Mouse (Mus musculus): ENCODE data around the gene Adamts6. TPM values are rescaled to one million over a fixed set of nuclear protein-coding genes. Genes with fewer than 3 reads are reported as not detected.

Adamts6 gene
- polyA plus RNA-seq, 1 experiment from 2014 or later, result 3.6 TPM

- Histone ChIP-seq H3K27ac (ENCODE audit: low read length) (no peak overlapping the region), H3K27me3 (ENCODE audit: control insufficient read depth, insufficient read depth, low read depth, low read length) (no peaks in the 10 kb centered on the region), H3K9me3 (ENCODE audit: control insufficient read depth, low read length) (no peaks in the 10 kb centered on the region), H3K4me1 (replicated peaks; ENCODE audit: control insufficient read depth, insufficient read depth, low read length) (no peaks in the 10 kb centered on the region), H3K9ac (ENCODE audit: low read length) (no peak overlapping the region), H3K4me3 (ENCODE audit: low read length) (no peak overlapping the region), H3K36me3 (ENCODE audit: control insufficient read depth, insufficient read depth, low read length) (no peaks in the 10 kb centered on the region), H3K4me2 (ENCODE audit: low read depth, low read length) (no peak overlapping the region)
- WGBS, result 55% methylated on average over 6 of the region's 6 CpGs
- ATAC-seq (ENCODE audit: low read depth), result peak; percentile 83
These were observed 218.7 kb downstream of the Adamts6 start for GRCm38 (mm10) chr13:104506165-104506875.

GRCm38 (mm10) chr13:104507671-104508070, 220.0 kb downstream of the Adamts6 start:
- no peak overlapping the region for H3K9ac ChIP-seq (ENCODE audit: low read length)
- H3K36me3 ChIP-seq (ENCODE audit: control insufficient read depth, insufficient read depth, low read length), result no peaks in the 10 kb centered on the region
- no peak overlapping the region for H3K4me2 ChIP-seq (ENCODE audit: low read depth, low read length)
- H3K27me3 ChIP-seq (ENCODE audit: control insufficient read depth, insufficient read depth, low read depth, low read length), result no peaks in the 10 kb centered on the region
- H3K4me3 ChIP-seq (ENCODE audit: low read length), result no peak overlapping the region
- 89% methylated on average over 6 of the region's 6 CpGs for WGBS
- H3K9me3 ChIP-seq (ENCODE audit: control insufficient read depth, low read length), result no peaks in the 10 kb centered on the region
- no peak for ATAC-seq (ENCODE audit: low read depth)
- no peaks in the 10 kb centered on the region for H3K4me1 ChIP-seq (replicated peaks; ENCODE audit: control insufficient read depth, insufficient read depth, low read length)
- H3K27ac ChIP-seq (ENCODE audit: low read length), result no peak overlapping the region

DNA sequence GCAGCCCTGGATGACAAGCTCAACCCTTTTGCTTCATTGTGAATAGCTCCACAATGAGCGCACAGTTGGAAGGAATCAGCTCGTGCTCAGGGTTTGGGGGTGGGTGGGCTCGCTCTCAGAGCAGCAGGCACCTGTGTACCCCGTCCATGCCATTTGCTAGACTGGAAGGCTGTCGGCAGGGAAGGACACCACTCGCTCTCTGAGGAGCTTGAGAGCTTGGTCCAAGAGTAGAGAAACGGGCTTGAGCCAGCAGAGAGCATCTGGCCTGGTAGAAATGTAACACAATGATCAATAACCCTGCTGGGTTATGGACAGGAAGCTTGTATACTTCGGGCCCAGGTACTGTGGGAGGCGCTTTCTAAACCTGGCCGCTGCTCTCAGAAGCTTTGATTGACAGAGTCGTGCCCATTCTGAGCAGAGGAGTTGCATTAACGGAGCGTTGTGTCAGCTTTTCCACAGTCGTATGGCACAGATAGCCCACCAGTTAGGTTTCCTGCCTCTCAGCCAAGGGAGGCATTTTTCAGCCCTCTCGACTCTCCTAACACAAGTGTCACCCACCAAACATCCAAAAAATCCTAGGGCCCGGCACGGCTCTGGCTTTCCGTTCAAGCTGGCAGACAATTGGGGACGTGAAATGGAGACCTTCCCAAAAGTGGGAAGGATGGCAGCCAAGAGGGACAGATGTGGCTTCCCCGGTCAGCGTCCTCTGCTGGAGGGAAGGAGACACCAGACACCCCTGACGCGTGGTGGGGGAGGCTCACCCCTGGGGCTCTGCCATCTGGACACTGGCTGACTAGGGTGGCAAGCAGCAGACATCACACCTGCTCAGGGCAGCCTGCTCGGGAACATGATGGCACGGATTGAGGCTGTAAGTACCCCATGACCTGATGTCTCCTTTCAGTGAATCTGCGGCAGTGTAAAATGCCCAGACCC, 222.2 kb downstream of the Adamts6 start:
- H3K4me1 ChIP-seq (replicated peaks; ENCODE audit: control insufficient read depth, insufficient read depth, low read length), result no peaks in the 10 kb centered on the region
- no peak overlapping the region for H3K4me2 ChIP-seq (ENCODE audit: low read depth, low read length)
- 73% methylated on average over 26 of the region's 26 CpGs for WGBS
- H3K9ac ChIP-seq (ENCODE audit: low read length), result no peak overlapping the region
- no peak overlapping the region for H3K4me3 ChIP-seq (ENCODE audit: low read length)
- no peaks in the 10 kb centered on the region for H3K9me3 ChIP-seq (ENCODE audit: control insufficient read depth, low read length)
- no peaks in the 10 kb centered on the region for H3K27me3 ChIP-seq (ENCODE audit: control insufficient read depth, insufficient read depth, low read depth, low read length)
- H3K36me3 ChIP-seq (ENCODE audit: control insufficient read depth, insufficient read depth, low read length), result no peaks in the 10 kb centered on the region
- H3K27ac ChIP-seq (ENCODE audit: low read length), result no peak overlapping the region
- ATAC-seq (ENCODE audit: low read depth), result no peak

GRCm38 (mm10) chr13:104510766-104511165, 223.1 kb downstream of the Adamts6 start:
- Histone ChIP-seq H3K9ac (ENCODE audit: low read length) (no peak overlapping the region), H3K4me2 (ENCODE audit: low read depth, low read length) (no peak overlapping the region), H3K4me1 (replicated peaks; ENCODE audit: control insufficient read depth, insufficient read depth, low read length) (no peaks in the 10 kb centered on the region), H3K9me3 (ENCODE audit: control insufficient read depth, low read length) (no peaks in the 10 kb centered on the region), H3K27ac (ENCODE audit: low read length) (no peak overlapping the region), H3K4me3 (ENCODE audit: low read length) (no peak overlapping the region), H3K27me3 (ENCODE audit: control insufficient read depth, insufficient read depth, low read depth, low read length) (no peaks in the 10 kb centered on the region), H3K36me3 (ENCODE audit: control insufficient read depth, insufficient read depth, low read length) (no peaks in the 10 kb centered on the region)
- 74% methylated on average over 5 of the region's 5 CpGs for WGBS
- ATAC-seq (ENCODE audit: low read depth), result peak; percentile 43

- Histone ChIP-seq H3K36me3 (ENCODE audit: control insufficient read depth, insufficient read depth, low read length) (no peaks in the 10 kb centered on the region), H3K9ac (ENCODE audit: low read length) (no peak overlapping the region), H3K4me1 (replicated peaks; ENCODE audit: control insufficient read depth, insufficient read depth, low read length) (peaks cover 10% of the 10 kb centered on the region; the same call in 1 of the 2 replicates), H3K27ac (ENCODE audit: low read length) (no peak overlapping the region), H3K27me3 (ENCODE audit: control insufficient read depth, insufficient read depth, low read depth, low read length) (no peaks in the 10 kb centered on the region), H3K9me3 (ENCODE audit: control insufficient read depth, low read length) (no peaks in the 10 kb centered on the region), H3K4me2 (ENCODE audit: low read depth, low read length) (no peak overlapping the region), H3K4me3 (ENCODE audit: low read length) (no peak overlapping the region)
- no peak for ATAC-seq (ENCODE audit: low read depth)
- WGBS, result 83% methylated on average over 1 of the region's 1 CpGs
These were observed 227.4 kb downstream of the Adamts6 start for GRCm38 (mm10) chr13:104515054-104515453.

DNA sequence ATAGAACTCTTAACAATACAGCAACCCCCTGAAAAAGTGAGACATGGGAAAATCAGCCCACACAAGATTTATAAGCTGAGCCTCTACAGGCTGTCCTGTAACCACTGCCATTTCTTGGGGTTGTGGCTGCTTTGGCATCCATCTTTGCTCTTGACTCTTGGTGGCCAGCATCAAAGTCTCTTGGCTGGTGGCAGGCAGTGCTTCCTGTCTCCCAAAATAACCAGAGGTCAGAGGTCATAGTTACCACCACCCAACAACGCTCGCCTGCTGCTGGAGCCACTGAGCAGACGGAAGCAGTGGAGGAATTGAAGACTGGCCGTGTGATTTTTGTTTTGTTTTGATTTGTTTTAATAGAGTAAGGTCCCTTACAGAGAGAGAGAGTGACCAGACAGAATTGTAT, 228.5 kb downstream of the Adamts6 start:
- Histone ChIP-seq H3K36me3 (ENCODE audit: control insufficient read depth, insufficient read depth, low read length) (no peaks in the 10 kb centered on the region), H3K4me3 (ENCODE audit: low read length) (no peak overlapping the region), H3K27ac (ENCODE audit: low read length) (peak overlapping the region; percentile 26), H3K9me3 (ENCODE audit: control insufficient read depth, low read length) (no peaks in the 10 kb centered on the region), H3K27me3 (ENCODE audit: control insufficient read depth, insufficient read depth, low read depth, low read length) (no peaks in the 10 kb centered on the region), H3K4me1 (replicated peaks; ENCODE audit: control insufficient read depth, insufficient read depth, low read length) (peaks cover 10% of the 10 kb centered on the region; the same call in 1 of the 2 replicates), H3K4me2 (ENCODE audit: low read depth, low read length) (no peak overlapping the region), H3K9ac (ENCODE audit: low read length) (no peak overlapping the region)
- ATAC-seq (ENCODE audit: low read depth), result no peak
- WGBS, result 49% methylated on average over 4 of the region's 4 CpGs

- H3K9ac ChIP-seq (ENCODE audit: low read length), result no peak overlapping the region
- 35% methylated on average over 7 of the region's 7 CpGs for WGBS
- no peaks in the 10 kb centered on the region for H3K36me3 ChIP-seq (ENCODE audit: control insufficient read depth, insufficient read depth, low read length)
- no peaks in the 10 kb centered on the region for H3K9me3 ChIP-seq (ENCODE audit: control insufficient read depth, low read length)
- no peak overlapping the region for H3K4me2 ChIP-seq (ENCODE audit: low read depth, low read length)
- H3K4me3 ChIP-seq (ENCODE audit: low read length), result no peak overlapping the region
- no peaks in the 10 kb centered on the region for H3K27me3 ChIP-seq (ENCODE audit: control insufficient read depth, insufficient read depth, low read depth, low read length)
- peak; percentile 35 for ATAC-seq (ENCODE audit: low read depth)
- H3K4me1 ChIP-seq (replicated peaks; ENCODE audit: control insufficient read depth, insufficient read depth, low read length), result peaks cover 10% of the 10 kb centered on the region; the same call in 1 of the 2 replicates
- peak overlapping the region; percentile 75 for H3K27ac ChIP-seq (ENCODE audit: low read length)
These were observed 229.2 kb downstream of the Adamts6 start for GRCm38 (mm10) chr13:104516766-104517364.

- ATAC-seq (ENCODE audit: low read depth), result peak; percentile 72
- H3K27ac ChIP-seq (ENCODE audit: low read length), result peak overlapping the region; percentile 75
- no peaks in the 10 kb centered on the region for H3K9me3 ChIP-seq (ENCODE audit: control insufficient read depth, low read length)
- H3K27me3 ChIP-seq (ENCODE audit: control insufficient read depth, insufficient read depth, low read depth, low read length), result no peaks in the 10 kb centered on the region
- H3K4me3 ChIP-seq (ENCODE audit: low read length), result peak overlapping the region; percentile 40
- peak overlapping the region; percentile 65 for H3K4me2 ChIP-seq (ENCODE audit: low read depth, low read length)
- peaks cover 10% of the 10 kb centered on the region; the same call in 1 of the 2 replicates for H3K4me1 ChIP-seq (replicated peaks; ENCODE audit: control insufficient read depth, insufficient read depth, low read length)
- no peaks in the 10 kb centered on the region for H3K36me3 ChIP-seq (ENCODE audit: control insufficient read depth, insufficient read depth, low read length)
- peak overlapping the region; percentile 62 for H3K9ac ChIP-seq (ENCODE audit: low read length)
- 48% methylated on average over 15 of the region's 15 CpGs for WGBS
These were observed 230.1 kb downstream of the Adamts6 start for GRCm38 (mm10) chr13:104517638-104518311.
